In the genomic region with DNA sequence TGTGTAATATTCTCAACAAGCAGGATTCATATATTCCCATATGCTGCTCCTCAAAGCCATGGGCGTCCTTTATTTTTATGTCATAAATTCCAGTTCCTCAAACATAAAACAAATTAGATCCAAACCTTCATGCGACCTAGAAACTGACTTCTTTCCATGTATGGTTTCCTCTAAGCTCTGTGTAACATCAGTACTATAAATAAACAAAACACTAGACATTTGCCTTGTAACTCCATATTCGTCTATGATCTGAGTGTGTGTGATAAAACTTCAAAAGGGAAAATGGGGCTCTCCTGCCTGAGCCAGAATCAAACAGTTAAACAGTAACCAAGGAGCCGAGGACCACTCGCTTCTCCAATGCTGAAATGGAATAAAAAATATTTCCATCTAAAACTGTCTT, we compare ENCODE assay signal across 22 mouse cellular contexts.
DNase-seq lines count a peak whose midpoint lies in the region; ATAC-seq and TF ChIP-seq lines count a peak whose summit lies in the region.
"Had no signal": no experiment of that assay in that cellular context is flagged by ENCODE, and none has a peak within 500 bp of the region (broad histone marks: within the 10 kb centered on the region; RNA-seq: fewer than 3 reads in every experiment).

No protein-coding gene starts in this region.

- DNase-seq in heart, adult 8-10 months (ENCODE audit: low spot score): no peak
- peak; percentile 12 for DNase-seq in kidney, postnatal 0 days (ENCODE audit: low spot score)
- DNase-seq: adrenal gland, adult 2 months; adrenal gland, postnatal 10 days; adrenal gland, postnatal 25 days; cerebellum, adult 11 months; cerebellum, adult 18-20 months; cerebellum, adult 8-10 months; cerebellum, adult 9-11 months; cerebellum, postnatal 14 days; cerebellum, postnatal 36 days; embryo, embryonic 11 days had no signal

- H3K27ac ChIP-seq in heart, embryonic 13.5 days (replicated peaks): peak overlapping the region; percentile 26; the same call in 1 of the 2 replicates
- no peak overlapping the region for H3K27ac ChIP-seq in heart, embryonic 16.5 days (ENCODE audit: low read length)
- H3K27ac ChIP-seq in heart, embryonic 12.5 days (ENCODE audit: poor library complexity, severe bottlenecking): no peak overlapping the region; the same call in 1 of the 2 replicates
- no peak overlapping the region for H3K27ac ChIP-seq in kidney, postnatal 0 days
- no peak overlapping the region for H3K27ac ChIP-seq in kidney, embryonic 15.5 days
- H3K27ac ChIP-seq: embryonic facial prominence, embryonic 13.5 days; embryonic facial prominence, embryonic 15.5 days; forebrain, embryonic 10.5 days; forebrain, embryonic 12.5 days had no signal

- 0 out of 2 replicates have a peak, but pooled peaks cover 6% of the 10 kb centered on the region for H3K4me1 ChIP-seq in heart, embryonic 13.5 days
- H3K4me1 ChIP-seq in heart, embryonic 16.5 days (ENCODE audit: control insufficient read depth, insufficient read depth, low read length): no peaks in the 10 kb centered on the region
- H3K4me1 ChIP-seq in heart, embryonic 12.5 days (replicated peaks): no peaks in the 10 kb centered on the region
- no peaks in the 10 kb centered on the region for H3K4me1 ChIP-seq in kidney, postnatal 0 days (replicated peaks; ENCODE audit: insufficient read depth, low read length)
- H3K4me1 ChIP-seq in kidney, embryonic 15.5 days: no peaks in the 10 kb centered on the region
- H3K4me1 ChIP-seq: embryonic facial prominence, embryonic 13.5 days; embryonic facial prominence, embryonic 15.5 days; forebrain, embryonic 10.5 days; forebrain, embryonic 12.5 days had no signal

- H3K9ac ChIP-seq in heart, embryonic 13.5 days: no peak overlapping the region
- no peak overlapping the region for H3K9ac ChIP-seq in heart, embryonic 16.5 days (ENCODE audit: low read length)
- no peak overlapping the region for H3K9ac ChIP-seq in heart, embryonic 12.5 days
- H3K9ac ChIP-seq in kidney, postnatal 0 days (ENCODE audit: low read depth, low read length): no peak overlapping the region
- no peak overlapping the region for H3K9ac ChIP-seq in kidney, embryonic 15.5 days
- H3K9ac ChIP-seq: embryonic facial prominence, embryonic 13.5 days; embryonic facial prominence, embryonic 15.5 days; forebrain, embryonic 12.5 days had no signal

- H3K9me3 ChIP-seq in heart, embryonic 13.5 days: no peaks in the 10 kb centered on the region
- no peaks in the 10 kb centered on the region for H3K9me3 ChIP-seq in heart, embryonic 16.5 days (replicated peaks; ENCODE audit: control insufficient read depth, low read length)
- H3K9me3 ChIP-seq in heart, embryonic 12.5 days (replicated peaks): no peaks in the 10 kb centered on the region
- H3K9me3 ChIP-seq in kidney, postnatal 0 days (replicated peaks; ENCODE audit: low read length): no peaks in the 10 kb centered on the region
- no peaks in the 10 kb centered on the region for H3K9me3 ChIP-seq in kidney, embryonic 15.5 days (replicated peaks)
- H3K9me3 ChIP-seq: embryonic facial prominence, embryonic 13.5 days; embryonic facial prominence, embryonic 15.5 days; forebrain, embryonic 10.5 days; forebrain, embryonic 12.5 days had no signal

- no peak for TF ChIP-seq CTCF in kidney, postnatal 0 days (IDR thresholded peaks at IDR 0.05; ENCODE audit: low read depth)

- H3K4me3 ChIP-seq in heart, embryonic 13.5 days: no peak overlapping the region
- H3K4me3 ChIP-seq in heart, embryonic 16.5 days (ENCODE audit: low read length): no peak overlapping the region
- no peak overlapping the region for H3K4me3 ChIP-seq in heart, embryonic 12.5 days
- no peak overlapping the region for H3K4me3 ChIP-seq in kidney, postnatal 0 days (replicated peaks; ENCODE audit: low read depth, low read length)
- H3K4me3 ChIP-seq in kidney, embryonic 15.5 days (replicated peaks): no peak overlapping the region
- H3K4me3 ChIP-seq: embryonic facial prominence, embryonic 13.5 days; embryonic facial prominence, embryonic 15.5 days; erythroblast, embryonic 14.5 days; forebrain, embryonic 10.5 days; forebrain, embryonic 12.5 days had no signal

- WGBS in heart, embryonic 13.5 days: 46% methylated on average over 5 of the region's 5 CpGs
- 45% methylated on average over 5 of the region's 5 CpGs for WGBS in heart, embryonic 16.5 days
- 61% methylated on average over 5 of the region's 5 CpGs for WGBS in heart, embryonic 12.5 days
- WGBS in kidney, postnatal 0 days: 60% methylated on average over 5 of the region's 5 CpGs
- 61% methylated on average over 5 of the region's 5 CpGs for WGBS in kidney, embryonic 15.5 days

- no peaks in the 10 kb centered on the region for H3K36me3 ChIP-seq in heart, embryonic 13.5 days
- H3K36me3 ChIP-seq in heart, embryonic 16.5 days (ENCODE audit: control insufficient read depth, insufficient read depth): no peaks in the 10 kb centered on the region
- H3K36me3 ChIP-seq in heart, embryonic 12.5 days: no peaks in the 10 kb centered on the region
- no peaks in the 10 kb centered on the region for H3K36me3 ChIP-seq in kidney, postnatal 0 days (ENCODE audit: insufficient read depth, low read length)
- H3K36me3 ChIP-seq in kidney, embryonic 15.5 days: no peaks in the 10 kb centered on the region
- H3K36me3 ChIP-seq: embryonic facial prominence, embryonic 13.5 days; embryonic facial prominence, embryonic 15.5 days; forebrain, embryonic 10.5 days; forebrain, embryonic 12.5 days had no signal

- no peaks in the 10 kb centered on the region for H3K27me3 ChIP-seq in heart, embryonic 13.5 days (replicated peaks)
- no peaks in the 10 kb centered on the region for H3K27me3 ChIP-seq in heart, embryonic 16.5 days (ENCODE audit: control insufficient read depth, insufficient read depth, low read length)
- H3K27me3 ChIP-seq in heart, embryonic 12.5 days (replicated peaks): no peaks in the 10 kb centered on the region
- no peaks in the 10 kb centered on the region for H3K27me3 ChIP-seq in kidney, postnatal 0 days (ENCODE audit: insufficient read depth, low read length)
- H3K27me3 ChIP-seq in kidney, embryonic 15.5 days: no peaks in the 10 kb centered on the region
- H3K27me3 ChIP-seq: embryonic facial prominence, embryonic 13.5 days; embryonic facial prominence, embryonic 15.5 days; forebrain, embryonic 12.5 days had no signal

- ATAC-seq in heart, embryonic 13.5 days (ENCODE audit: extremely low read depth, insufficient number of reproducible peaks, low FRiP score, low TSS enrichment): no peak
- ATAC-seq in heart, embryonic 16.5 days (replicated peaks; ENCODE audit: extremely low read depth, insufficient read depth, low FRiP score): peak; percentile 49; the same call in 1 of the 2 replicates
- no peak for ATAC-seq in heart, embryonic 12.5 days (ENCODE audit: insufficient number of reproducible peaks, low FRiP score)
- ATAC-seq in kidney, postnatal 0 days (replicated peaks; ENCODE audit: low FRiP score, low read depth): no peak
- ATAC-seq in kidney, embryonic 15.5 days (replicated peaks; ENCODE audit: low FRiP score): no peak
- ATAC-seq: forebrain, embryonic 14.5 days had no signal

- H3K4me2 ChIP-seq in heart, embryonic 13.5 days: no peak overlapping the region
- H3K4me2 ChIP-seq in heart, embryonic 16.5 days (ENCODE audit: low read depth, low read length): no peak overlapping the region
- no peak overlapping the region for H3K4me2 ChIP-seq in heart, embryonic 12.5 days
- no peak overlapping the region for H3K4me2 ChIP-seq in kidney, postnatal 0 days (ENCODE audit: low read length)
- H3K4me2 ChIP-seq in kidney, embryonic 15.5 days: no peak overlapping the region
- H3K4me2 ChIP-seq: embryonic facial prominence, embryonic 13.5 days; embryonic facial prominence, embryonic 15.5 days; forebrain, embryonic 12.5 days had no signal
